Mouse (Mus musculus) frontal cortex, postnatal 36 days (tissue): ENCODE results near the gene Lrig1.

Experiments
- DNase-seq, 2 experiments: peaks; one replicate each; pipeline ENCODE4 v3.0.0; 2022; ENCODE audit warnings: low spot score in 2 of 2

The Lrig1 gene

DNA sequence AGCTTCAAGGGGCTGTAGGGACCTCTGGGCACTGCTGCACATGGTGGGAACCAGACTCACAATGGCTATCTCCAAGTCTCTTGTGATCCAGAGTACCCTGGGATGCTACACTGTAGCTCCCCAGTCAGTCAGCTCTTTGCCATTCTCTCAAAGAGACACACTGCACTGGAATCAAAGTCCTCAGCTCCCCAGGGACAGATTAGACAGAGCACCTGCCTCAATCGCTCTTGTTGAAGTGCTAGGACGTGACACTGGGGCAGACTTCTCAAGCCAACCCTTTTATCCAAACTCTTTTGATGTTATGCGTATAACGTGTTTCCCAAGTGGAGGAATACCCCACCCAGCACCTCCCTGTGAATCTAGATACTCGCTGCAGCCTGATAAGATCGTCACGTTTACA is 23.7 kb downstream of the Lrig1 start:
- no peak for DNase-seq

DNA sequence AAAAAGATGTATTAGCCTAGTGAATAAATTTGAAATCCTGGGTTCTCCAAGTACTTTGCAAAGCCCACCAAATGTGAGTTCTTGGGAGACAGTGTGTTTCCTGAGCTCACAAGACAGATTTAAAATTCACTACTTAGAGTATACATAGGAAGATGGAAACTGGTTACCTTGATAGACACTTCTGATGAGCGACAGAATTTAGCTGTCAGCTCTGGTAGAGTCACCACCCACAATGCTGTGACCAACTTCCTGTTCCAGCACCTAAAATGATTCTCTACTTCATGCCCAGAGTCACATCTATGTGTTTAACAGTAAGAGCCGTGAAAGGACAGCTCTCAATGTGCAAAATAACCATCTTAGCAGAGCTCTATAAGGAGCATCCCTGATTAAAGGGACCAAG is 27.5 kb downstream of the Lrig1 start:
- no peak for DNase-seq

DNA sequence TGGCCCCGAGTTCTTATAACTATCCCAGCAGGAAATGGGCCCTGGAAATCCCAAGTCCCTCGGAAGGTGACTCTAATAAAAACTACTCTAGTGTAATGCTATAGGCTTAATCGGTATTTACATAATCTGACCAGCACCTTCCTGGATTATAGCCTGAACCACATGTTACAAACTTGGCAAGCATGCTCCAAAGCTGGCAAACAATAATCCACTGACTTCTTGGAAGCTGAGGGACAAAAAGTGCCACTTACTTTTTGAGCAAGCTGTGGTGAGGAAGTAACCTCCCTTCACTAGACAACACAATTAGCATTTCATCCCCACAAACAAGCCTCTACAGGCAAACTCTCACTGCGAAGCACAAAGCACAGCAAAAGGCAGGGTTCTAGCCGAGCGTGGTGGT is 30.6 kb downstream of the Lrig1 start:
- DNase-seq = no peak

DNA sequence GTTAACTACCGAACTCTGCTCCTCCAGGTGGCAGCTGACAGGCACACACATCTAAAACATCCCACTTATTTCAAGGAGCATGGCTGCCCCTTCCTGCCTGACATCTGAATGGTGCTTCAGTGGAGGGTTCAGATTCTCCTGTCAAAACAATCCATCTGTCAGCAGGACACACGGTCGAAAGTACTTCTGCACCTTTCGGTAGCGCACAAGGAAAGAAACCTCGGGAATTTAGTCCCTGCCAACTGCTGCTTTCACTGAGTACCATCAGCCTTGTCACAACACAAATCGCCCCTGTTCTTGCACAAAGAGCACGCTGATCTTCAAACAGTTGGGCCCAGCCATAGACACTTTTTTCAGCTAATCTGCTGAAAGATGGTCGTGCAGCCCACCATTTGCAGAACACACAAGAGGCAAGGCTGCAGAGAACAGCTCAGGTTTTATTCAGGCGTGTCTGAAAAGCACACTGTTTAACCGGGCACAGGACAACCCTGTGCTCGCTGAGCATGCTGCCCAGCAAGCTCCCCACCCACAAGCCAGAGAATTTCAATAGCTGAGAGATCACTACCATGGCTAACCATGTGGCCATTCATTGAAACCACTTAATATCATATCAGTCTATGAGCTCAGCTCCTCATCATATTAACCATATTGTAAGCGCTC is 31.6 kb downstream of the Lrig1 start:
- DNase-seq = no peak

DNA sequence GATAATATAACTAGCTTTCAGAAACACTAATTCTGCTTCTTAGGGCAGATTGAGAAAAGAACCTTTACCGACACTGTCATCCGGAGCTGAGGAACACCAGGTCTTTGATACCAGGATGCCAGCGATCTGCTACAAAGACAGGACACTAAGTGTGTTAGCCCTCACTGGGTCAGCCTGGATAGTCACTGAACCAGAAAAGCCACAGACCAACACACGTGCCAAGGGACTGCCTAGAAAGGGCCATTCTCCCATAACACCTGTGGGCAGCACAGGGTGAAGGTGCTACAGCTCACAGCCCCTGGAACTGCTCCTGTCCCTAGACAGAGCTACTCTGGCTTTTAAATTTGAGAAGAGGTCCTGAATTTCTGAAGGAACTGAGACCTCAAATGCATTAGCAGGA is 32.8 kb downstream of the Lrig1 start:
- no peak for DNase-seq

DNA sequence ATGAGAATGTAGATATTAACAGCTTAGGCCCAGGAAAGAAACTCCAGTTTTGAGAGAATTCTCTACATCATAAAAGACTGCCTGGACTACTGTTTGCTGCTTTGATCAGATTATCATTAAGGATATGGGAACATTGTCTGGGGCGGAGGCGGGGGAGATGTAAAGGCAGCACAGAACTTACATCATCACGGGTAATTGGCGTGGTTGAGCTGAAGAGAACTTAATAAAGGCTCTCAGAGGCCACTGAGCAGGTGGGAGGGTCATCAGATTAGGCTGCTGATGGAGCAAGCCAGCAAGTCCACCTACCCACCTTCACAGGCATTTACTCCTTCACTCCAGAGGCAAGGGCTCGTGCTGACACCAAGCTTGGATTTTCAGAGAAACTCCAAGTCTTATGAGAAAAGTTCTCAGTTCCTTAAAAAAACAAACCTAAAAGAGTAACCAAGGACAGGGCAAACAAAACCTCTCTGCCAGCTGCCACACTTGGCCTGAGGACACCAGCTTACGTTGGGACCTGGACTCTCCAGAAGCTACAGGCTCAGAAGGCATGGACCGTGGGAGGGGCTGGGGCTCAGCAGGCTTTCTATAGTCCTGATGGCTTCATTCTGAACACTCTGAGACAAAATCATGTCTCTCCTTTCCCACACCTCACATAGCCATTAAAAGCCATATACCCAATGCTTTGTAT is 33.4 kb downstream of the Lrig1 start:
- no peak for DNase-seq

DNA sequence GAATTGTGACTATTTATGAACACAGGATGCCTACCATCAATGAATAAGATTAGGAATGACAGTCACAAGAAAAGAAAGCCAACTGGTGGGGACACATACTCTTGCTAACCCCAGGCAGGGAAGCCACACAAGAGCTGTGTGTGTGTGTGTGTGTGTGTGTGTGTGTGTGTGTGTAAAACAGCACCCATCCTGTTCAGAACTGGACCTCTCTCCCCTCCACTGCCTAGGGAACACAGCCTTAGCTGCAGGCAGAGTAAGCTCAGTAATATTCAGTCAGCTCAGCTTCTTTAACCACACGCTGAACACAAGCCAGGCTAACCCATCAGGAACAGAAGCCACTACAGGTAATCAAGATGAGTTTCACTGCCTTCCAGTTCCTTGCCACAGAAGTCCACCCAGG is 34.3 kb downstream of the Lrig1 start:
- no peak for DNase-seq

DNA sequence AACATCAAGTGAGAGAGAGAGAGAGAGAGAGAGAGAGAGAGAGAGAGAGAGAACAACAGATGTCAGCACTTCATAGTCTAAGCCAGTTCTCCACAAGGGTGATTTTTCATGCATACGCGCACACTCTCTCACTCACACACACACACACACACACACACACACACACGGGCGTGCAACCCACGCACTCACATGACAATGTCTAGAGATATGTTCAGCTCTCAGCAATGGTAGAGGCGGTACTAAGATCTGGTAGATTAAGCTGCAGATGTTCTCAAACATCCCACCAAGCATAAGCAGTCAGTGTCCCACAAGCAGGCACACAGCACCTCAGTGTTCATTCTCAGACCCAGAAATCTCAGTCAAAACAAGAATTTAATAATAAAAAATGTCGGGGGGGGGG is 34.7 kb downstream of the Lrig1 start:
- no peak for DNase-seq

DNA sequence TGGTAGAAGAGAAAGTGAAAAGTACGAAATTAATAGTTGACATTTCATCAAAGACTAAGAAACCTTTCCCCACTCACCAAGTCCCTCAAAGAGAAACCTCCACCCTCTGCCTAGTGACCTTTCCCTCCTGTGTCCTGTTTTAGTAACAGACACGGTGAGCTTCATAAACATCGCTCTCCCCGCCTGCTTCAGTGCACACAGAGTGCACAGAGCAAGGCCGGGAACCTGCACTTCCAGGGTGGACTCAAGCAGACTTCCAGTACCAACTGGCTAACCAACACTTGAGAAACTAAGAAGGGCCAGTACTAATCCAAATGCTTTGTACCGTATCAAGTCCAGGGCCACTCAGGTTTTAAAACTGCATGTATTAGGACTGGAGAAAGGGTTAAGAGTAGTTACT is 36.0 kb downstream of the Lrig1 start:
- DNase-seq = no peak

DNA sequence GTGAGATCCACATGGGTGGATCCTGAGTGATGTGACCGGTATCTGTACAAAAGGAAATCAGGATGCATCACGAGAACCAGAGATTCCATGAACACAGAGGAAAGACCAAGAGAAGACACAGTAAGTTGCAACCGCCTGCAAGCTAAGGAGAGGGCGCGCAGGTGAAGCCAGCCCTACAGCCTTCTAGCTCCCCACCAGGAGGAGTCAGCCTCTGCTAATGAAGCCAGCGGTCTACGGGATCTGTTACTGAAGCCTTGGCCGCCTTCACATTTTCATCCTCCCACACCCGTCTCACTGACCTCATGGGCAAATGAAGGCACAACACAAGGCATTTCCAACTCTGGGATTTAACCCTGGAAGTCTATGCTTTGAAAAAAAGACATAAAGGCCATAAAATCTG is 38.0 kb downstream of the Lrig1 start:
- no peak for DNase-seq

DNA sequence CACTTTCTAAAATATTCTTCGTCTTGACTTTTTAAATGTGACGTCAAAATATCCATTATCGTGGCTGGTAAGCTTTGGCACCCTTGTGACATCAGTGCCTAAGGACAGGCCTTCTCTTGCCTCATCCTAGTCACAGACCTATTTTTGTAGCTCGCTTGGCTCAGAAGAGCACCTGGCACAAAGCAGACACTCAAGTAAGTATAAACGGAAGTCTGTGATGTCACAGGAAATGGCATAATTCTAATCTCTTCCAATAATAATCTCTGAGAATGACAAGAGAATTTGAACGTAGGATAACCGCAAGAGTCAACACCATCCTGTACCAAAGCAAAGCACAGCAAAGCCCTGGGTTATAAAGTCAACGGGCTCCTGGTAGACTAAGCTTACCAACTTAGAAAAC is 38.6 kb downstream of the Lrig1 start:
- DNase-seq = no peak

DNA sequence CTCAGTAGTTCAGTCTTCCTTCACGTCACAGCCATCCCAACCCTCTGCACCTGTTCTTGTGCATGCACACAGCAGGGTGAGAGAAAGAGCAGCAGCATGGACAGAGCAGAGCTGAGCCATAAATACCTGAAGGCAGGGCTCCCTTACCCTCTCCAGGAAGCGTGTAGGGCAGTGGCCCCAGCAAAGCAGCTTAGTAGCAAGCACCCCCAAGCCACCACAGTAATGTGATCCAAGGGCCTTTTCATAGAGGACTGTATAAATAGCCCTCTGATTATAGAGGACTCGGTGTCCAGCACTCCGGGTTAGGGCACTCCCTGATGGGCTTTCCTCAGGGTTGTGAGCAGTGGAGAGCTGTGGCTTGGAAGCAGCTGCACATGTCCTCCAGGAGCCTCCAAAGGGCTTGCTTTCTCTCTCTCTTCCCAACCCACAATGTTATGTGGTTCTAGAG is 40.0 kb downstream of the Lrig1 start:
- no peak for DNase-seq

DNA sequence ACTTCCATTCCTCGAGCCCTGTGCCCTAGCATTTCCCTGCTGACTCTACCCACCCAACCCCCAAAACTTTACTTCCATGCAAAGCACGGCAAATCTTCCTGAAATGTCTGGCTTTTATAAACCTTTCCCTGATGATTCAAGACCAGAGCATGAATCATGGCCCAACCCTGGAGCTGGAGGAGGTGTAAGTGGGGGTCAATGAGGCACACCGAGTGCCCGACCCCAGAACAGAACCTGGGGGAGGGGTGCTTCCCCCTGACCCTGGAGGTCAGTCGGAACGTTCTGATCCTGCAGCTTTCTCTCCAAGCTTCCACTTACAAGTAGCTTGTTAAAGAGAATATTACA is 41.9 kb downstream of the Lrig1 start:
- no peak for DNase-seq

DNA sequence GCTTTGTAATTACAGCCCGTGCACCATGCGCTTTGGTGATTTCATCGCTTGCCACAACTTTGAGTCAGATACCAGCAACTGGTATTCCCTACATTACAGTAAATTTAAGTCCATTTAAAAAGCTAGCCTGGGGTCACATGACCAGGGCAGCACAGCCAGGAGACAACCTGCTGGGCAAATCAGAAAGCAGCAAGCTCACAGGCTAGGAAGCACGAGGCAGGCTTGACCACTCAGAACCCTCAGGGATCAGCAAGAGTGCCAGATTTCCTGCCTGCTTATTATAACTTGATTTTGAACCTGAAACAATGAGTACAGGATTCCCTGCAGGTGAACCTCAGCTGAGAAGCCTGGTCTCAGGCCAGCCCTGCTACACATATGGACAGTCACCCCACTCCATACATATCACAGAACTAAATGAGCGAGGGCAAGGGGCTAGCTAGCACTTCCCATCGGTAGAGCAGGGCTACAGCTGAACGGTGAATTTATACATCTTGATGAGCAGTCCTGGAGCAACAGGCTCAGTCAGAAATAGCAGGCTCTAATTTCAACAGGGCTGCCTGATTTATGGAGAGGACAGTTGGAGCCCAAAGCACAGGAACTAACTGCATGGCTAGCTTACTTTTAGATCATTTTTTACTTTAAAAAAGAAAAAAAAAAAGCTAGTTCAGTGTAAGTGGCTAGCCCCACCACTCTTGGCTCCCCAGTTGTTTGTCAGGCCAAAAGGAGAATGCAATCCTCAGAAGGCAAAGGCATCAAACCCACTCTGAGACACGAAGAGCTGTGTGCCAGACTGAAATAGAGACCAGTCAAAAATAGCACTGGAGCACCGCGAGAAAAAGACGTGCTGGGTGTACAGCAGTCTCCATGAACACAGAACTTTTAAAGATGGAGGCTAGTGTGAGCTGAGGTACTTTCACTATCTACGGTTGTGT is 42.5 kb downstream of the Lrig1 start:
- DNase-seq = no peak

DNA sequence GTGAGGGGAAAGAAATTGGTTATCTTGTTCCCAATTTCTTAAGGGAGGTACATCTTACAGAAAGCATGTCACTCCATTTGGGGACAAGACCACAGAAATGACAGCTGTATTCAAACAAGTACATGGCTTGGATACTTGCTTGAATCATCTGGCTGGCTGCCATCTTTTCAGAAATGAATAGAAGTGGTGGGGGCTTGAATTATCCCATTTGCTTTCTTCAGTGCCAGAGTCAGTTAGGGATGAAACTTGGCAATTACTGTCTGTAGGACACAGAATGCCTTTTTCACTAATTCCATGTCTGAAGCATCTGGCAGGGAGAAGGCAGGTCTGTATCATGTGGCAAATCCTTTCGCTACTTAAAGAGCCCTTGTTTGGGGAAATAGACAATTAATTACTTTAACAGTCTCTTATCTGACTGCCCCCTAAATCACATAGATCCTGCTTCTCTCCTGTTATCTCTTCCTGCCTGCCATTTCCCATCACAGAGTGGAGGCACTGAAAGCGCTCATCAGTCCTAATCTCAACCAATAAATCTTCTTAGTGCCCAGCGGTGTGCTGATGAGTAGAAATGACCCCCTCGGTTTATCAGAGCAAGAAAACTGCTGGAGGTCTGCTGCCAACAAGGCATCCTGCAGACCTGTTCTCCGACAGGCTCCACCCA is 44.0 kb downstream of the Lrig1 start:
- no peak for DNase-seq

DNA sequence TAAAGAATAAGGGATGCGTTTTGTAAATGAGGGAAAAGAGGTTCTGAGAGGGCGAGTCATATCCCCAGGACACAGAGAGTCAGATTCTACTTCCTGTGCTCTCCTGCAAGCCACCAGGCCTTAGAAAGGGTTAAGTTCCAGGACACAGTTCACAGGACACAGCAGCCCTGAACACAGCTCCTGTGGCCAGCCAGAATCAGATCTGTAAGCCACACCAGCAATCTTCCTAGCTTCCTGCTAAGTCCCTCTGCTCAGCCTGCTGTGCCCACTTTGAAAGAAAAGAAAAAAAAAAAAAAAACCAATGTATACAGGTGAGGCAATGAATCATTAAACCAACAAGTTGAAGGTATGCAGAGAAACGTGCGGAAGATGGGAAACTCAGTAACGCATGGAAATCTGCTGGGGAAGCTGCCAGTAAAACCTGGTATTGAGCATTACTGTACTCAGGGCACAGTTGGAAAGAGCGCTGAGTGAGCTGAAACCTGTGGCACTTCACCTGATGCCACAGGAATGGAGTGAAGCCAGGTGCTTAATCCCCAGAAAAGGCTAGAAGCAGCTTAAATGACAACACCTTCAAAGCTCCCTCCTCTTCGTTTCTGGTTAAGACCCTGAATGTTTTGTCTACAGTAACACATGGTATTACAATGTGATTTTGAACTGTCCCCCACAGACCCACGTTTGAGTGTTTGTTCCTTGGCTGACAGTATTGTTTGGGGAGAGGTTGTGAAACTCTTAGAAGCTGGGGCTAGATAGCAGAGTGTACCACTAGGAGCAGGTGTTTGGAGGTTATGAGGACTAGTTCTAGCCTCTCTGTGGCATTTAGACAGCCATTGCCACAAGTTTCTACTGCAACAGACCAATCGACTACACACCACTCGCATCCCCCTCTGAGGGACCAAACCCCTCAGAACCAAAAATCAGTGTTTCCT is 46.3 kb downstream of the Lrig1 start:
- DNase-seq = no peak

DNA sequence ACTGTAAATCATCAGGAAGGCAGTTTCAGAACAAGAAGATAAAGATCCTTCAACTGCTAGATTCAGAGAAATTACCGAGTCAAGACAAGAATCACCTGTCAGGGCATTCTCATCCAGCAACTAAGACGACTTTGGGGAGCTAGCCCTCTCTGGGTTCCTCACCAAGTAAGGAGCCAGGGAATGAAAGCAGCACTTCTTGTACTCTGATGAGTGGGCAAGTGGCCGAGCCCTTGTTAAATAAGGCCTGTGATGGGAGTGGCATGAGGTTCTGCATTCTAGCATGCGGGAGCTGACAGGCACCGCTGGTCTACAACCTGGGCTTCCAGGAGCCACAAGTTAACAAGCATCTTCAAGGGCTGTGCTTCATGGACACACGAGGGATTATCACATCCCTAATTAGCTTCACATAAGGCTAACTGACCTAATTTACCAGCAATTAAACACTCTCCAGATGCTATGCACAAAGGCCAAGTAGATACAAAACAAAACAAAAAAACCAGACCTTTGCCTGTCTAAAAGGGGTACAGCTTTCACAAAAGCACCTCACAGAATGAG is 47.2 kb downstream of the Lrig1 start:
- no peak for DNase-seq

DNA sequence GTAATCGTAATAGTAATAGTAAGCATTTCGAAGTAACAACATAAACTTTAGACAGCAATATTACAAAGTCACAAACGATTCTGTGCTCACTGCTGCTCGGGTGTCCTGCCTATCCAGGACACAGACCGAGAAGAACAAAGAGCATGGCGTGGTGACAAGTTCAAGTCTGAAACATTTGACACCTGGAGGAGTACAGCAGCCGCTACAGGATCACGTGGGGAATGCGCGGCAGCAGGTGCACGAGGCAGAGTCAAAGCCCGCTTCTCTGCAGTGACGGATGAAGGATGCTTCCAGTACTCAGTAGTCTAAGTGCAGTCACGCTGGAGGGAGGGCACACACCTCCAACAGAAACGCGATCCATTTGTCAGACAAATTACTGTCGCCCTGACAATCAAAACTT is 48.4 kb downstream of the Lrig1 start:
- no peak for DNase-seq

DNA sequence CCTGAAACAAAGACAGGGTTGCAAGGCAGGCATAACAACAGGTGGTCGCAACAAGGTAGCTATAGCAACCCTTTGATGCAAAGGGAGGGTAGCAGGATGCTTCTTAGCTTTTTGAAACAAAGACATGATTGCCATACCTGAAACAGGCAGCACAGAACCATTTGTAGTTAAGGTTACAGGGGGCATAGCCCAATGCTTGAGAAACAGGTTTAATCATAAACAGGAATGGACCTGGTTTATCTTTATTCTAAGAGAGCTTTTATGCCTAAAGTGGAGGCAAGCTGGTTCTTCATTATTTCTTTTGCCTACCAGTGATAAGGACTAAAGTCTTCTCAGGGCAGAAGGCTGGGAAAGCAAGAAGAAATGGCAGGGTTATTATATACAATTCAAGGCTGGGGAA is 50.3 kb downstream of the Lrig1 start:
- DNase-seq = no peak

DNA sequence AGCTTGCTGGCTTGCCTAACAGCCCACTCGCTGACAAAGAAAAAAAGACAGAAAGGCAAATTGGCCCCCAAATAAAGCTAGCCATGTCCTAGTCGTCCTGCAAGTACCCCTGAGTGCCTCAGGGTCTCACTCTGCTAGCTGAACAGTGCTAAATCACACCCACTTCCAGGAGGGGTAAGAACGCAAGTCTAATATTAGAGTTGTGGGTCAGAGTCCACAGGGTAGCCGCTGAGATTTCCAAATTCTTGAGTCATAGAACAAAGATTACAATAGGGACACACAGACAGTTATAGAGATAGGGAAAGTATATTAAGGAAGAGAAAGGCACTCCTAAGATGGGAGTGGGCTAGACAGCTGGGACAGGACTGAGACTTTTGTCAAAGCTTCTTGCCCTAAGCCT is 51.5 kb downstream of the Lrig1 start:
- no peak for DNase-seq
